Mouse (Mus musculus) megakaryocyte, adult 5-6 weeks (primary cell): ENCODE measurements around the gene Mtmr3. TPM values are rescaled to one million over a fixed set of nuclear protein-coding genes. Genes with fewer than 3 reads are reported as not detected.
"Not testable (repeated sequence)": the region's sequence is repeated elsewhere in the genome, so short reads cannot be mapped to it uniquely, and the experiment has no call there.

ENCODE experiments used
- ATAC-seq: 2 replicates; pipeline ENCODE4 v1.8.0; 2016; ENCODE audit warnings: mild to moderate bottlenecking, inconsistent platforms; ENCODE audit not compliant: poor library complexity, severe bottlenecking
- total RNA-seq, 2 experiments: library from RNA; stranded (forward) in 1 of 2; stranded (reverse) in 1 of 2; fragments of 153-499, 151-499 nt in 1 of 2; fragments of 221-1000, 200-1000 nt in 1 of 2; gene quantifications; 2 replicates each; pipeline versions ENCODE4 v1.2.3 to v1.2.4; 2015 to 2017

Mtmr3 gene
- total RNA-seq, 2 experiments from 2014 or later: 44.1 to 71.1 TPM

DNA sequence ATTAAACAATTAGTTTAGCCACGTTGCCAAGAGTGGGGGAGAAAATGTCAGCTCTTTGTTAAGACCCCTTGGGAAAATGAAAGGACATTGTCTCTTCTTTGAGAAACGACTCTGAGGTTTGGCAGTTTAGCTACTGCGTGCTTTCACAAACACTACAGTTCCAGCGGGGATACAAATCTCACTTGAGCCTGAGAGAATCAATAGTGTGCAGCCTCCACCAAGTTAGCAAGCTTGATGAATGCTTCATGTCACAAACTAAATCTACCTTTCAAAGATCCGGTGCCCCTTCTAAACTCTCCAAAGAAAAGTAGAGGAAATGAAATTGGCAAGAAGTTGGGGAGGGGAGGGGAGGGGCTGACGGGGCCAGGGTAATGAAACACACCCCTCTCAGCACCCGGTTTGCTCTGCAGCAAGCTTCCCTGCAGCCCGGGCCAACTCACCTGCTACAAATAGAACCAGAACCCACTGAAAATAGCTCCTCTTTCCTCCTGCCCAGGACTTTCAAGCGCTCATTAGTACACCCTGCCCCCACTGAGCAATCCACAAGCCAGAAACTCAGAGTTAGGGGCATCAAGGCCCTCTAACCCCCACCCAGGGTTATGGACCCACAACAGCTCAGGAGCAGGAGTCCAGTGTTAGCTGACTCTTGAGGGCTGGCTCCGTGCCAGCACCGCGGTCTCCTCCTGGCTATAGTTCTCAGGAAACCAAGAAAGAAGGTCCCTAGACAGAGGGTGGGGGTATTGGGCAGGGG, 8.2 kb upstream of the Mtmr3 start:
- ATAC-seq: peak; percentile 34

DNA sequence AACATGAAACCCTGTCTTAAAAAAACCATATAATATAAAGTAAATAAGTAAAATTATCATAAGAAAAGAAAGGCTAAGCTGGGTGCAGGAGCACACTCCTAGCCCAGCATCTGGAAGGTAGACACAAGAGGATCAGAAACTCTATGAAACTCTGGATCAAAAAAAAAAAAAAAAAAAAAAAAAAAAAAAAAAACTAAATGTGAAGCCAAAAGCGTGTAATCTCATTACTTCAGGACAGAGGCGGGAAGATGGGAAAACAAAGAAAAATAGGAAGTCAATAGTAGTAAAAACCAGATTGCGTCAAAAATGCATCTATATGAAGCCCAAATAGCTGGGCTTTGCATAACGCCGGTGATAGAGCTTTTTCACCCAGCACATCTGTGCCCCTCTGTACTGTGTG, 7.2 kb upstream of the Mtmr3 start:
- ATAC-seq: no peak

DNA sequence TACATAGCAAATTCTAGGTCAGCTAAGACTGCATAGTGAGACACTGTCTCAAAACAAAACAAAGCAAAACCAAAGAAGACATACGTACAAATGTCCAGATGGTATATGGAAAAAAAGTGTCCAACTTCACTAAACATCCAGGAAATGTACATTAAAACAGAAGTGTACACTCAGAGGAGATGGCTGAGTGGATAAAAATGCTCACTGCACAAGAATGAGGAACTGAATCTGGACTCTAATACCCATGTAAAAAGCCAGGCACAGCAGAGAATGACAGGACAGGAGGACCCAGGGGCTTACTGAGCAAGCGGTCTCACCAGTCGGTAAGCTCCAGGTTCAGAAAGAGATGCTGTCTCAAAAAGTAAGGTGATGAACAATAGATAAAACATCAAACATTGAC, 5.3 kb upstream of the Mtmr3 start:
- peak; percentile 87 for ATAC-seq

DNA sequence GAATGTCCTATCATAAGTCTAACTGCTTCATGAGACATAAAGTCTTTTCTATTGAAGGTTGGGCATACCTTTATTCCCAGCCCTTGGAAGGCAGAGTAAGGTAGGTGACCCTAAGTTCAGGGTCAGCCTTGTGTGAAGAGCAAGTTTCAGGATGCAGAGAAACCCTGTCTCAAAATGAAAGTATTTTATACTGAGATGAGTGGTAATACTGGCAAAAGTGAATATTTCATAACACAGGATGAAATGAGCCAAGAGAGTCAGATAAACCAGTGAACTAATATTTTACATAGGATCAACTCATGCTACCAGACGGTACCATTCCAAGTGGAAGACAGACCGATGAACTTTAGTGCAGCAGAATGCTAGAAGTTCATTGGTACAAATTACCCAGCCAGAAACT, 3.7 kb upstream of the Mtmr3 start:
- no peak for ATAC-seq

DNA sequence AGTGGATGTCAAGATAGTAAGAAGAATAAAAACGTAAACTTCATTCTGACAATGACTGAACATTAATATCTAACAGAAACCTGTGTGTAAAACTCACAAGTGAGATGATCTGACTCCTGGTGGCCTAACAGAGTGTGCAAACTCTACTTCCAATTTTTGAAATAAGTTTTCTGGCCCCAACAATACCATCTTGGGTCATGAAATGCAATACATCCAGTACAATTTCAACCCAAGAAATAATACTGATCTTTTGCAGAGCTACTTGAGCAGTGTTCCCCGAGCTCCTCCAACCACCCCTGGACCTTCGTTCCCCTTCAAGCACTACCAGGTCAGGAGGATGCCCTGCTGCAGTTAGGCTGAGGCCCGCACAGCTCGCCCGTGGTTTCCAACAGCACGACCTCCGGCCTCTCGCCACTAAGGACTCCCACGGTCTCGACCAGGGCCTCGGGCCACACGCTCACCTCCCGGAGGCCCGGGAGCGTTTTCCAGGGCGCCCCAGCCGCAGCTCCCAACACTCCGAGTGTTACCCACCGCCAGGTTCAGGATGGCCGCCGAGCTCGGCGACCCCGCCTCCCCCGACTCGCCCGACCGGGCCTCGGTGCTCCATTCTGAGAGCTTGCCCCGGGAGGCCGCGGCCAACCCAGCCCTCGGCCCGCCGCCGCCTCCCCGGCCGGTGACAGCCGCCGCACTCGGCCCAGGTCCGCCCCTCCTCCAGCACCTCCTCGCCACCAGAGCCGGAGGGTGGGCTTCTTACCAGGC, 635 bp downstream of the Mtmr3 start:
- 0 out of 2 replicates have a peak, but pooled peaks have one; percentile 20 for ATAC-seq

DNA sequence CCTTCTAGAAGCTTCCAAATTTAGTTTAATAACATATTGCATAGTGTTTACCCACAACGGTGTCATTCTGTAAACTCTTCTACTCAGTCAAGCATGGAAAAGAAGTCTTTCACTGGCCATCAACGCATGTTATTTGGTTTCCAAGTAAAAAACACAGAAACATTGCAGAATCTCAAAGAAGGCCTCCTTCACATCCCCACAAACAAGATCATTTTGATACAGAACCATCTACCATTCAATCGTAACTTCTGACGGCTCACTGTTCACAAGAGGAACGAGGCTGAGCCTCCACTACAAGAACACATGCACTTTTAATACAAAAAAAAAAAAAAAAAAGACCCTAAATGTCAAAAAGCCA, 1.2 kb downstream of the Mtmr3 start:
- no peak for ATAC-seq

DNA sequence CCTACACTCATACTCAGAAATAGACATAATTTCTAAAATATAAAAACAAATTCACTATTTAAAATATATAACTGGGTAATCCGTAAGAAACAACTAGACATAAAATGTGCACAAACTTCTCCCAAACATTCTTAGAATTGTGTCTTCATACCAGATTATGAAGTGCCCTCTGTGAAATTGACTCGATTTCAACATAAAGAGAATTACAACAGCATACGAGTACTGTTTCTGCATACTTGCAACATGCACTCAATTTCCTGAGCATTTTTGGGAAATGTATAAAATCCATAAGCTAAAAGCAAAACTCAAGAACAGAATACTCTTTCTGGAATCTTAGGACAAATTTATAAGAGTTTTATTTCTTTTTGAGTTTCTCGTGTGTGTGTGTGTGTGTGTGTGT, 2.9 kb downstream of the Mtmr3 start:
- ATAC-seq: peak; percentile 26; the same call in 1 of the 2 replicates

DNA sequence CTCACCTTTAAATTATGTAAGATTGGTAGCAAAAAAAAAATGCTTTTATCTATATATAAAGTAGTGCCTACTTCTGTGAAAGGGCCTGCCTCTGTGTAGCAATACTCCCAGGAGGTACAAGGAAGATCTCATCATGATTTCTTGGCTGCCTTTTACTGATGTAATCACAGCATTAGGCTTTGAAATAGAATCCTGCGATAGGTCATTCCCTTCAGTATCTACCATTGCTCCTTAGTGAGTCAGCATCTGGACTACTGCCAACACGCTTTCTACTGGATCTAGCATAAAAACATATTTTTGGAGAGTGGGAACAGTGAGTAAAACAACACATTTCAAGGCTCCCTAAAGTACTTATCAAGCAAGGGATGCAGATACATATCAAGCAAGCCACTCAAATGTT, 16.0 kb downstream of the Mtmr3 start:
- no peak for ATAC-seq

DNA sequence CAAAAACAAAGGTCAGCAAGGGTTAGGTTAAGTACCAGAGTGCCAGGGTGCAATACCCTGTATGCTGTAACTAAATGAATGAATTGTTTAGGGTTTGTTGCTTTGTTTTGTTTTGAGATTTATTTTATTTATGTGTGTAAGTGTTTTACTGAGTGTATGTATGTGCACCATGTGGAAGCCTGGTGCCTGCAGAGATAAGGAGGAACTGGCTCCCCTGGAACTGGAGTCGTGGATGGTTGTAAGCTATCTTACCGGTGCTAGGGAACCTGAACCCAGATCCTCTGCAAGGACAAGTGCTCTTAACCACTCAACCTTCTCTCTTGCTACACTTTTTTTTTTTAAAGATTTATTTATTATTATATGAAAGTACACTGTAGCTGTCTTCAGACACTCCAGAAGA, 17.6 kb downstream of the Mtmr3 start:
- ATAC-seq: no peak

DNA sequence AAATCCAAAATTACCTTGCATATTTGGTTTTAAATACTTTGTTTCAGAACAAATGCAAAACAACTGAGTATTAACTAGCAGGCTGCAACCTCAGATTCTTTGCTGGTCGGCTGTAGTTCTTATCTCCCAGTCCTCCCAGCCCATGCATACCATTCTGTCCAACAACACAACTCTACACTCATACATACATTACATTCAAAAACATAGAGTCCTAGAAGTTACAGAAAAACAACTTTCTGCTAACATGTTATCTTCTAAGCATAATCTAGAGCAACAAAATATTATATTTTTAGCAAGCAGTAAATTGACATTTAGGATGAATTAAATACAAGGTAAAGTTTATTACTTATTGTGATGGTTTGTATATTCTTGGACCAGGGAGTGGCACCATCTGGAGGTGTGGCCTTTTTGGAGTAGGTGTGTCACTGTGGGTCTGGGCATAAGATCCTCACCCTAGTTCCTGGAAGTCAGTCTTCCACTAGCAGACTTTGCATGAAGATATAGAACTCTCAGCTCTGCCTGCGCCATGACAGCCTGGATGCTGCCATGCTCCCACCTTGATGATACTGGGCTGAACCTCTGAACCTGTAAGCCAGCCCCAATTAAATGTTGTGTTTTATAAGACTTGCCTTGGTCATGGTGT, 18.5 kb downstream of the Mtmr3 start:
- ATAC-seq: not testable (repeated sequence)

DNA sequence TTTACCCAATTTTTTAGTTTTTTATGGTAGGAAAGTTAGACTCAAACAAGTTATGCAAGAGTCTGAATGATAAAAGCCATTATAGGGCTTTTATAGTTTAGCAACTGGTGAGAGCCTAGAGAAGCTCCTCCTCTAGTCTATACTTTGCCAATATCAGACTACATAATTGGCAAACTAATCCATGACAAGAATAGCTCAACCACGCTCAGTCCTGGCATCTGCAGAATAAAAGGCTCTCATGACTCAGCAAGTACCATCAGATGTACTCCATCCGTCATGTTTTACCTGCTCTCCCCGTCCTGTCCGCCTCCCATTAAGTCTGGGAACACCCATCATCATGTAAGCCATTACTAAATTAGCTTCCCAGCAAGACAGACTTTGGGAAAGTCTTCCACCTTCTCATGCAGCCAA, 23.2 kb downstream of the Mtmr3 start:
- ATAC-seq: no peak

DNA sequence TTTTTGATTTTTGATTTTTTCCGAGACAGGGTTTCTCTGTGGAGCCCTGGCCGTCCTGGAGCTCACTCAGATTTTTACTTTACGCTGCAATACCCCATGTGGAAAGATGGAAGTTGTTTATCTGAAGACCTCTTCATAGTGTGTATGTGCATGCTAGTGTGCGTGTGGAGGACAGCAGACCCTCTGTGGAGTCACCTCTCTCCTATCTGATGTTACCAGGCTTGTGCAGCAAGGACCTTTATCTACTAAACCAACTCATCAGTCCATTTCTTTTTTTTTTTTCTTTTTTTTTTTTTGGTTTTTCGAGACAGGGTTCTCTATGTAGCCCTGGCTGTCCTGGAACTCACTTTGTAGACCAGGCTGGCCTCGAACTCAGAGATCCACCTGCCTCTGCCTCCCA, 28.3 kb downstream of the Mtmr3 start:
- ATAC-seq: no peak

DNA sequence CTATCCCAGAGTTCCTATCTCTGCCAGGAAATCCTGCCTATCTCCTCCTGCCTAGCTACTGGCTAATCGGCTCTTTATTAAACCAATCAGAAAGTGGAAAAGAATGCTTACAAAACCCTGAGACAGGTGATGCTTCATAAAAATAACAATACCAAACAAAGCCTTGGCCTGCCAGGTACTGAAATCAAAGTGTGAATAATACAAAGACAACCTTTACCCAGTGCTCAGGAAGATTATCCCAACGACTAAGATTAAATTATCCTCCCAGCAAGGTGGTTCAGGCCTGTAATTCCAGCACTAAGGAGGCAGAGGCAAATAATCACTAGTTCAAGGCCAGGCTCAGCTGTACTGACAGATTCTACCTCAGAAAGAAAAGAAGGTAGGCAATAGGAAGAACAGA, 29.1 kb downstream of the Mtmr3 start:
- no peak for ATAC-seq

DNA sequence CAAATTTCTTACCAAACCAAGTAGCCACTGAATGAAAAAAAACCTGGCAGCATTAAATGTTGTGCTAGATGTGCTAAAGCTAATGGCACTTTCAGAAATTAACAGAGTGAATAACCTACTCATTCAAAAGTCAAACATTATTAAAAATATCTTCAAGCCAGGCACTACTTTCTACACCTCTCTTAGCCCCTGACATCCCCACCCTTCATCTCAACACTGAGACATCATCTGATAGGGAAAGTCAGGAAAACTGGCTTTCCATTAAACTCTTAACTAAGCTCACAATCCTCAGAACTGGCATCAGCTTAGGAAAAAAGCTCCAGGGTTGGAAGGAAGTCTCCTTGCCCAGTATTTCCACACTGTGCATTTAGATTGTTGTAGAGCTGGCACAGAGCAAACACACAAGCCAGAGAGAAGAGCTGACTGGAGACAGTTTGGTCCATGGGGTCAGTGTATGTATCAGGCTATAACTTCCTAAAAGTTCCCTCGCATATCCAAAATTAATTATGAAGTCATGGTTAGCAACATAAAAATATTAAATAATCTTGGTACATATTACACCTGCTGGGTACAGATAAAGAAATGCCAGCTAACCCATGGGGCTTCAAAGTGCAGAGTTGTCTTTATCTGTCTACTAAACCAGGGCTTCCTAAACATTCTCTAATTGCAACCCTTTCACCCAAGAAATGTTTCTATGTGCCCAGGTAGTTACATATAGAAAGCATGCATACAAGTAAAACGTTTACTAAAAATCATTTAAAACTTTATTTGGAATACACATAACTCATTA, 41.2 kb downstream of the Mtmr3 start:
- ATAC-seq: 0 out of 2 replicates have a peak, but pooled peaks have one; percentile 12

DNA sequence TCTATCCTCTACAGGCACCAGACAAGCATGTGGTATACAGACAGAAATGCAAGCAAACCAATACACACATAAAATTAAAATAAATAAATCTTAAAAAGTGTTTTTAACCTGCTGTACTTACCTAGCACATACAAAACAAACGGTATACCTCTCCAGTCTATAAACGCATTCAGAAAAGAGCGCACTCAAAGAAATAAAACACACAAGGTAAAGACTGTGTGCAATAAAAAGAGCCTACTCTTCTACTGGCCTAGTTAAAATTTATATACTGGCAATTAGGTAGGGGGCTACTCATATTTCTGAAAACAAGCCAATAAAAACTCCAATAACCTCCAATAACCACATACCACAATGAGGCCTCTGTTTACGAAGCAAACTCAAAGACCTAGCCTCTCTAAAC, 47.1 kb downstream of the Mtmr3 start:
- ATAC-seq: no peak

DNA sequence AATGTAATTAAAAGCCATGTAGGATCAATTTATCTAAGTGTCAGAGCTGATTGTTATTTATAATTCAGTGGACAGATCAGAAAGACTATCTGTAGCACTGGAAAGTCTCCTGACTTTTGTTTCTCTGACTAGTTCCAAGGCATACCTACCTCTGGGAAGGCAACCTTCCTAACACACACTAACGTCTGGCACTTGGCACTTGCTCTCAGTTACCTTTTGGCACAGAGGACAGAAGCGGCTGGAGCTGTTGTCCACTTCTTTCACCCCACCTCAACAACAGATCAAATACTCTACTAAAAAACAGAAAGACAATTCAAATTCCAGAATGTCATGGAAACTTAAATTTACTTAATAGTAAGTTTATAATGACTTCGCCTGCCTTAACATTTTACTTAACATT, 48.7 kb downstream of the Mtmr3 start:
- ATAC-seq: no peak

DNA sequence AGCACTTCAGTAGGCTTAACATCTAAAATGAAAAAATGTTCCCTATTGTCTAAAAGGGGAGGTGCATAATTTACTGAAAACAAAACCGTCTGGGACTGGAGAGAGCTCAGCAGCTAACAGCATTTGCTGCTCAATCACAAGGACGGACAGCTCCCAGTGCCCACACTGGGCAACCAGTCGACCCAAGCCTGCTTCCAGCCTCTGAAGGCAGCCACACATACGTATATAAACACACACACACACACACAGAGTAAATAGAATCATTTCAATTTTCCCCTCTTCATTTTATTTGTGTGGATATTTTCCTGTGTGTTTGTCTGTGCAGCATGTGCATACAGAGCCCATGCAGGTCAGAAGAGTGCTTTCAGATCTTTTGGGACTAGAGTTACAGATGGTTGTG, 49.3 kb downstream of the Mtmr3 start:
- no peak for ATAC-seq

DNA sequence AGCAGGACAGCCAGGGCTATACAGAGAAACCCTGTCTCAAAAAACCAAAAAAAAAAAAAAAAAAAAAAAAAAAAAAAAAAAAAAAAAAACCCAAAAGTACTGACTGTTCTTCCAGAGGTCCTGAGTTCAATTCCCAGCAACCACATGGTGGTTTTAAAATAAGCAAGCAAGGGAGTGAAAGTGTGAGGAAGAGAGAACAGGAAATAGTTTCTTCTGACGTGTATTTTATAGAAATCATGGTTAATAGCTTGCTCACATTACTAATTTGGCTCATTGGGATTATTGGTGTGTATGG, 50.1 kb downstream of the Mtmr3 start:
- not testable (repeated sequence) for ATAC-seq

DNA sequence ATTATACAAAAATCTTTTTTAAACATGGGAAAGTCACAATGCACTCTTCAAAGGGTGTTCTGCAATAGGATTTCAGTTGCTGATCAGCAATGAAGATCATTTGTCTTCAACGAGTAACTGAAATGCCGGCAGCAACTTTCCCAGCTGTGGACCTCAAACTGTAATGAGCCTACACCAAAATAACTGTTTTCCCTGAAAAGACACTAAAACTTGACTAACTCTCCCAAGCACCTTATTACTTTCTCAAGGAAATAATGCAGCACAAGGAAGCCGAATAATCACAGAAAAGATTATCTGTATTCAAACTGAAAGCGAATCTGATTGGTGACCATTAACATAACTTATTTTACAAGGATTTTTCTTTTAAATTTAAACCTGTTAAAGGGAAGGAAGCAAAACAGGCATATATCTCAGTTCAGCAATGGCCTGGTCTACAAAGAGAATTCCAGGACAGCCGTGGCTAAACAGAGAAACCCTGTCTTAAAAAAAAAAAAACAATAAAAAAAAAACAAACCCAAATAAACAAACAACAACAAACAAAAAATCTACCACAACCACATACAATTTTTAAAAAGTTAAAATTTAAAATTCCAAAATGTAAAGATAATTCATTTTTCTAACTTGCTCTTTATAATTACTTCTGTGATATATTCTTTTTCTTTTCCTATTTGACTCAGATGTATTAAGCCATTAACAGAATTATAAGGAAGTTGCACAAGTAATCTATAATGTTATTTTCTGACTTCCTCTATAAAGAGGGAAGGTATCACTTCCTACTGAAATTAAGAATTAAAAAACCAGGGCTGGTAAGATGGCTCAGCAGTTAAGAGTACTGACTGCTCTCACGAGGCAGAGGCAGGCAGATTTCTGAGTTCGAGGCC, 50.7 kb downstream of the Mtmr3 start:
- ATAC-seq: peak; percentile 82

DNA sequence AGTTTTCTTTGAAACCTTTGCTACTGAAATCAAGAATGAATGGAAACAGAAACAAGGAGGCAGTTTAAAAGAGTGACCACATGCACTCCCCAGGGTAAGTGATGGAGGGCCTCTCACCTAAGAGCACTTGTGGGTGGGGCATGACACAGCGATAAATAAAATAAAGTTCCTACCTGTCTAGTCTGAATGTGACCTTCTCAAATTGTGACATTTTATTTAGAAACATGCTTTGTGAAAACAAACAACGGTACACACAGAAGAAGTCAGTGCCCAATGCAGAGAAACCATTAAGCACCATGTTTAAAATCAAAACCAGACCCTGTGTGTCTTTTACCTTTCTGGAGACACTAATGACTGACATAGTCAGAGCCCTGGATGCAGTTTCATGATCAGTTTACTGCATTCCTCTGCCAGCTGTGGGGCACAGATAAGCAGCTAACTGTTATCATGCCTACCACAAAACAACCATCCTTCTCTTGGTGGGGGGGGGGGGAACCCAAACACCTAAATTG, 51.6 kb downstream of the Mtmr3 start:
- ATAC-seq: no peak
